Mouse (Mus musculus) thymus, postnatal 25 days (tissue): ENCODE data around the gene Rhof.
"Not testable (repeated sequence)": the region's sequence is repeated elsewhere in the genome, so short reads cannot be mapped to it uniquely, and the experiment has no call there.

Experiments
- DNase-seq: peaks from one replicate; pipeline ENCODE4 v3.0.0; 2022

Rhof gene

DNA sequence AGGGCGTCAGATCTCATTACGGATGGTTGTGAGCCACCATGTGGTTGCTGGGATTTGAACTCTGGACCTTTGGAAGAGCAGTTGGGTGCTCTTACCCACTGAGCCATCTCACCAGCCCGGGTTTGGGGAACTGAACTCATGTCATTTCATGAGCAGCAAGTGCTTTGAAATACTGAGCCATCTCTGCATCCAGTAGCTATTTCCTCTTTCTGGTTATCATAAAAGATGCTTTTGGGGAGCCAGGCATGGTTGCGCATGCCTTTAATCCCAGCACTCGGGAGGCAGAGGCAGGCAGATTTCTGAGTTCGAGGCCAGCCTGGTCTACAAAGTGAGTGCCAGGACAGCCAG lies 71.1 kb downstream of the Rhof start:
- not testable (repeated sequence) for DNase-seq

DNA sequence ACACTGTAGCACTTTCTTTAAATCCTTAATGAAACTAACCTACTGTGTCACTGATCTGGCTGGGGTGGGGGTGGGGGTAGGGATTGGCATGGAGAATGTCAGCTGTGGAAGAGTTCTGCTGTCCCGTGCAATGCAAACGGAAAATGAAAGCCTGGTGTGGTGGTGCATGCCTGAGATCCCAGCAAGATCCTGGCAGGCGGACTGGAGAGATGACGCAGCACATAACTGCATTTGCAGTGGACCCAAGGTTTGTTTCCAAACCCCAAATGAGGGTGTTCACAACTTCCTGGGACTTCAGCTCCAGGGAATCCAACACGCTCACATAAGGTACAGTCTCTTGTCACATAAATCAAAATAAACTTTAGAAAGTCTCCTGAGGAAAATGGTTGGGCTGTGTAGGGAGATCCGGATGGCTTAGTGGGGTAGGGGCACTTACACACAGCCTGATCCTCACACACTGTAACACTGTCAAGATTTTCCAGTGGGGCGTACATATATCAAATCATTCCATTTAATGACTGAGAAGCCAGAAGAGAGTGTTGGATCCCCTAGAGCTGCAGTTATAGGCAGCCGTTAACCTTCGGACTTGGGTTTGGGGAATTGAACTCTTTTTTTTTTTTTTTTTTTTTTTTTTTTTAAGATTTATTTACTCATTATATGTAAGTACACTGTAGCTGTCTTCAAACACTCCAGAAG lies 71.6 kb downstream of the Rhof start:
- DNase-seq, result no peak

DNA sequence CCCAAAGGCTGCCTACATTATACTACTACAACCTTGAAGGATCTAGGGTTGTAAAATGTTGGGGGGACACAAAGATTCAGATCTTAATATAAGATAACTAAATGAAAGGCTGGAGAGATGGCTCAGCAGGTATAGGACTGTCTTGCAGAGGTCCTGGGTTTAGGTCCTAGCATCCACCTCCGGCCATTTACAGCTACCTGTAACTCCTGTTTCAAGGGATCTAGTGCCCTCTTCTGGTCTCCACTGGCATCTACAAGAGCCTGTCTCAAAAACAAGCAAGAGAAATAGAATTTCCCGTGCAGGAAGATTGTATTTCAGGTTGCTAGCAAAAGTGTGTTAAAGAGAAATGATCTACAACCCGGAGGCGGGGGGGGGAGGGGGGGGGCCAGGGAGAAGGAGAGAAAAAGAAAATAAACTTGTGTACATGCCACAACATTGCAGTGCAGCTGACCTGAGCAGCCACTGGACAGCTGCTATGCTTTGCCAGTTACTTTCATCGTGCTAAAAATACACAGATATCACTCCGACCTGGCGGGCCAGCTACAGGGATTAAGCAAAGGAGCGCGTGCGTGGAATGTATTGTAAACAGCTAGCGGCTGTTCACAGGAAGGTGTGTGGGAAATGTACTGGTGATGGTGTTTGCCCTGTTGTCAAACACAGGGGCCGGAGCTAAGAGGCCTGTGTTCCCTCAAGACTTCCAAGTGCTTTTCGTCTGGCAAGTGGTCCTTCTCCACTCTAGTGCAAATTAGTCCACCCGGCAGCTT lies 72.6 kb downstream of the Rhof start:
- peak; percentile 67 for DNase-seq

DNA sequence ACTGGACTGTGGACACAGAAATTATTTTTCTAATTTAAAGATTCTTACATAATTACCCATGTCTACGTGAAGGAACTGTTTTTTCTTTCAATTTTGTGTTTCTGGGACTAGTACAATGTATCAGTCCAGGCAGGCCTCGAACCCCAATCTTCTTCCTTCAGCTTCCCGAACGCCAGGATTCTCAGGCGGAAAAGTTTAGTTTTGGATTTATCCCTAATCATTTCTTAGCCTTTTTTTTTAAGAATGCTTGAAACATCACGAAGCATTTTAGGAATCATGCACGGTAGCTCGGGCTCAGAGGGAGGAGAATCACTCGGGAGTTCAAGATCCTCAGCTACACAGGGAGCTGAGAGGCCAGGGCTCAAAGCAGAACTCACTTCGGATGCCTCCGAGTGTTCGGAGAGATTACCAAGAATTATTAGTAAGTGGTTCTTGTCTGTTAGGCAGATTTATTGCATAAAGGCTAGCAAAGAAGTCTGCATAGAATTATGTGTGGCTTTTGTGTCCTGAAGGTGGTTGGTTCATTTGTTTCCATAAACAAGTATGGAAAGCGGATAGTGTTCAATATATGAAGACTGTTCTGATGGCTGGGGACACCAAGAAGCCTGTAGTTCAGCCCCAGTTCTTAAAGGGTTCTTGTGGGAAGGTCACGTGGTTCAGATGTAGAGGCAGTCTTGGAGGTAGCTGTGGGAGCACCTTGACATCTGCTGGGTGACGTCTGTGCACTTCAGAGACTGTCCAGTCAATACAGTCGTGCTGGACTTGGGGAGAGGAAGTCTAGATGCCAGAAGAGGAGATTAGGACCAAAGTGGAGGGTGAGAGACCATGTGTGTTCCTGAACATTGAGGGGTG lies 74.0 kb downstream of the Rhof start:
- DNase-seq, result peak; percentile 53

DNA sequence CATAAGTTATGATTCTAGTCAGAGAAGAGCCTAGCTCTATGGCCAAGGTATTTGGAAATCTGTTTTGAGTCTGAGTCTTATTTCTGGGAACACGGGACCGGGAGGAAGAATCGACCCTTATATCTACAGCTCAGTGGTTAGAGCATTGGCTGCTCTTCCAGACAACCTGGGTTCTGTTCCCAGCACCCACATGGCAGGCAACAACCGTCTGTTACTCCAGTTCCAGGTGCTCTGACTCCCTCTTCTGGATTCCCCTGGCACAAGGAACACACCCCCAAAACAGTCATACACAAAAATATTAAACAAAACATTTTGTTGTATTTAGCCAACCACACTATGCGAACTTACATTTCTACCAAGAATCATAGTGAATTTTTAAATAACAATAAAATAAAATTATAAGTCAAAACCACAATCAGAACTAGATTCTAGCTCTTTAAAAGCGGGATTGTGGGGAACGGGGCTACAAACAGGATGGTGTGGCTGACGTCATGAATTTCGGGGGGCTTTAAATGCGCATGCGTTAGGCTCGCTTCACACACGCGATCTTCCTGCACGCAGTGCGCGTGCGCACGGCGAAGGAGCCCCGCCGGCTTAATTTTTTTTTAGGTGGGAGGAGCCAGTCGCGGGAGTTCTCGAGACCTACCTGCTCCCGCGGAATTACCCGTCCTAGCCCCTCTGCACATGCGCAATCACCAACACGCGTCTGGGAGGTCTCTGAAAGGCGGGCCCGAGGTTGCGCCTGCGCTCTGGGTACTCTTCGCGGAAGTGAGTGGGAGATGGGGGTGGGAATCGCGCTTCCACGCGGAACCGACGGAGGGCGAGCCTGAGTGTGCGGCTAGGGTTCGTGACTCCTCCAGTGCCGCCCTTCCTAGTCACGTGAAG lies 74.9 kb downstream of the Rhof start:
- peak; percentile 99 for DNase-seq
